Mouse (Mus musculus): ENCODE data around the gene Naa20. TPM values are rescaled to one million over a fixed set of nuclear protein-coding genes. Genes with fewer than 3 reads are reported as not detected.

Naa20 gene
- polyA plus RNA-seq, 1 experiment from 2014 or later = 118 TPM

DNA sequence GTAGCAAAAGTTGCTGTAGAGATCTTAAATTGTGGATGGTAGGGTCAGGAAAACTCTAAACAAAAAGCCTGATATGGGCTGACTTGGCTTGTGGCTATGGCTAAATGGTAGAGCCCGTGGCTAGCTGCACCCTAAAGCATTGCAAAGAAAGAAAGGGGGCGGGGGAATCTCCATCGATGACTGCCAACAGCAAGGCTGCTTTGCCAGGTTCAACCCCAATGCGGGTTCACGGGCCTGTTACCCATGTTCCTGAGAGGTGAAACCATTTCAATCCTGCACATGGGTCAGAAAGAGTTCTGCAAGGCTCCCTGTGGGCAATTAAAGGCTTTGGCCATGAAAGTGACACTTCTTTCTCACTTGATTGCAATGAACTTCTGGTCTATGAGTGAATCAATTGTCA, 20.0 kb upstream of the Naa20 start:
- Histone ChIP-seq H3K9ac (replicated peaks; ENCODE audit: low read depth) (no peak overlapping the region), H3K4me1 (ENCODE audit: insufficient read depth, low read depth, low read length) (peaks cover 3% of the 10 kb centered on the region; the same call in 1 of the 2 replicates), H3K9me3 (ENCODE audit: low read length) (no peaks in the 10 kb centered on the region), H3K36me3 (ENCODE audit: insufficient read depth, low read length) (peaks cover 70% of the 10 kb centered on the region), H3K27ac (ENCODE audit: low read length) (0 out of 2 replicates have a peak overlapping the region, but pooled peaks have one; percentile 11), H3K27me3 (replicated peaks; ENCODE audit: insufficient read depth, low read length) (no peaks in the 10 kb centered on the region), H3K4me2 (replicated peaks; ENCODE audit: low read depth, low read length) (no peak overlapping the region), H3K4me3 (ENCODE audit: low read depth, low read length) (no peak overlapping the region)
- TF ChIP-seq CTCF (IDR thresholded peaks at IDR 0.05) (no peak), EP300 (IDR thresholded peaks at IDR 0.05) (no peak)
- DNase-seq (ENCODE audit: low spot score) (peak; percentile 4), ATAC-seq (no peak)
- 71% methylated on average over 5 of the region's 5 CpGs for WGBS

DNA sequence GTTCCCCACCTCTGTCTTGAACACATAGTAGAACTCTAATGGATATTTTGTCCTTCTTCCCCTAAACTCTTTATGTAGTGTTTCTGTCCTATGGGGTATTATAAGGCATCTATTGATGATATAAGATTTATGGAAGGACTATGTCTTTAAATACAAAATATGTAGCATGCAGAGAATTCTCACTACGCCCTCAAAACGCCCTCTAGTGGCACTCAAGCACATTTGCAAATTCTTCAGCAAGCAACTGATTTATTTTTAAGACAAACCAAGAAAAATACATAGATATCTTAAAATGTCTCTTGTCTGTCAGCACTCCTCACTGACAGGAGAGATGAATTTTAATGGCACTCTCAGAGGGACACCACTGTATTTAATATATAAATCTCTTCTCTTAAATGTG, 19.5 kb upstream of the Naa20 start:
- ATAC-seq (no peak), DNase-seq (ENCODE audit: low spot score) (peak; percentile 66)
- Histone ChIP-seq H3K27me3 (replicated peaks; ENCODE audit: insufficient read depth, low read length) (no peaks in the 10 kb centered on the region), H3K4me2 (replicated peaks; ENCODE audit: low read depth, low read length) (no peak overlapping the region), H3K9ac (replicated peaks; ENCODE audit: low read depth) (no peak overlapping the region), H3K27ac (ENCODE audit: low read length) (0 out of 2 replicates have a peak overlapping the region, but pooled peaks have one; percentile 11), H3K4me1 (ENCODE audit: insufficient read depth, low read depth, low read length) (peaks cover 3% of the 10 kb centered on the region; the same call in 1 of the 2 replicates), H3K9me3 (ENCODE audit: low read length) (no peaks in the 10 kb centered on the region), H3K36me3 (ENCODE audit: insufficient read depth, low read length) (peaks cover 66% of the 10 kb centered on the region), H3K4me3 (ENCODE audit: low read depth, low read length) (no peak overlapping the region)
- 9% methylated on average over 2 of the region's 2 CpGs for WGBS
- TF ChIP-seq CTCF (IDR thresholded peaks at IDR 0.05) (peak; percentile 76), EP300 (IDR thresholded peaks at IDR 0.05) (peak; percentile 35; the same call in 1 of the 2 replicates)

DNA sequence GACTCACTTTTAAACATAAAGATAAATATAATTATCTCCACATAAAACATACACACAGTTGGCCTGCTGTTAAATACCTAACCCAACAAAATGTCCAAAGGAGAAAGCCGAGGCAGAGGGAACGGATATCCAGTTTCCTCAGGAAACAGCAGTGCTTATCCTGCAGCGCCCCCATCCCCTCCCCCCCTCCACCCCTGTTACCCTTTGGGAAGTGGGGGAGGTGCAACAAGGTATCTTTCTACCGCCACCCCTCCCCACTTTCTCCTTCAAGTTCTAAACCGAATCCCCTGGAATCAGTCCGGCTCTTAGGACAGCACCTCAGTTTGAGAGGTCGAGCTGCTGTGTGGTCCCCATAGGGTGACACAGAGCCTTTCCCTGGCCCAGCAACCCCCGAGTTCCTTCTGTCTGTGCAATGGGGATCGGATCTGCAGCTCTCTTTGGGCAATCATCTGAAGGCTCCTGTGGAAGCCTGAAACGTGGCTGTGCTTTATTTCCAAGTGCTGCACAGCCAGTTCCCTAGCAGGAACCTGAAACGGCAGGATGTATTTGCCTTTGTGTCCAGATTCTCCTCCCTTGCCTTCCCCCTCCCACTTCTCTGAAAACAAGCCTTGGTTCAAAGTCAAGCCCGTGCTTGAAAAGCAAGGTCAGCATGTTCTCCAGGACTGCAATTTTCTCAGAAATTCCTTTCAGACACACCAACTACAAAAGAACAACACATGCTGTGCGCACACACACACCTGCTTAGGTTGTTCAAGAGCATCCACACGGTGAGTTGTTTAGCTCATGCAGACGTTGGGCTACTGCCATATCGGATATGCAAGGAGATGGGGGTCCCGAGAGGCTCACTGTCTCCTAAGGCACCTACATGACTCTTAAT, 17.6 kb upstream of the Naa20 start:
- H3K27me3 ChIP-seq (replicated peaks; ENCODE audit: insufficient read depth, low read length) = no peaks in the 10 kb centered on the region
- peaks cover 14% of the 10 kb centered on the region; the same call in 1 of the 2 replicates for H3K4me1 ChIP-seq (ENCODE audit: insufficient read depth, low read depth, low read length)
- H3K36me3 ChIP-seq (ENCODE audit: insufficient read depth, low read length) = peaks cover 48% of the 10 kb centered on the region
- TF ChIP-seq CTCF (IDR thresholded peaks at IDR 0.05) (no peak), EP300 (IDR thresholded peaks at IDR 0.05) (no peak)
- no peak overlapping the region for H3K9ac ChIP-seq (replicated peaks; ENCODE audit: low read depth)
- peak overlapping the region; percentile 71; the same call in 1 of the 2 replicates for H3K27ac ChIP-seq (ENCODE audit: low read length)
- DNase-seq (ENCODE audit: low spot score) = peak; percentile 27
- WGBS = 31% methylated on average over 17 of the region's 17 CpGs
- no peak overlapping the region for H3K4me3 ChIP-seq (ENCODE audit: low read depth, low read length)
- no peaks in the 10 kb centered on the region for H3K9me3 ChIP-seq (ENCODE audit: low read length)
- no peak overlapping the region for H3K4me2 ChIP-seq (replicated peaks; ENCODE audit: low read depth, low read length)
- no peak for ATAC-seq

- Histone ChIP-seq H3K9me3 (ENCODE audit: low read length) (no peaks in the 10 kb centered on the region), H3K4me3 (ENCODE audit: low read depth, low read length) (no peak overlapping the region), H3K4me2 (replicated peaks; ENCODE audit: low read depth, low read length) (no peak overlapping the region), H3K4me1 (ENCODE audit: insufficient read depth, low read depth, low read length) (peaks cover 17% of the 10 kb centered on the region; the same call in 1 of the 2 replicates), H3K36me3 (ENCODE audit: insufficient read depth, low read length) (peaks cover 44% of the 10 kb centered on the region), H3K9ac (replicated peaks; ENCODE audit: low read depth) (no peak overlapping the region), H3K27ac (ENCODE audit: low read length) (peak overlapping the region; percentile 71), H3K27me3 (replicated peaks; ENCODE audit: insufficient read depth, low read length) (no peaks in the 10 kb centered on the region)
- TF ChIP-seq EP300 (IDR thresholded peaks at IDR 0.05) = peak; percentile 43
- no peak for TF ChIP-seq CTCF (IDR thresholded peaks at IDR 0.05)
- WGBS = 38% methylated on average over 14 of the region's 14 CpGs
- peak; percentile 72 for DNase-seq (ENCODE audit: low spot score)
- ATAC-seq = peak; percentile 36
Measured at GRCm38 (mm10) chr2:145884913-145885785, 16.8 kb upstream of the Naa20 start.

GRCm38 (mm10) chr2:145887937-145888765, 13.7 kb upstream of the Naa20 start:
- H3K27me3 ChIP-seq (replicated peaks; ENCODE audit: insufficient read depth, low read length) = no peaks in the 10 kb centered on the region
- peaks cover 36% of the 10 kb centered on the region for H3K36me3 ChIP-seq (ENCODE audit: insufficient read depth, low read length)
- H3K4me2 ChIP-seq (replicated peaks; ENCODE audit: low read depth, low read length) = no peak overlapping the region
- ATAC-seq (peak; percentile 82), DNase-seq (ENCODE audit: low spot score) (peak; percentile 91)
- peak overlapping the region; percentile 83 for H3K27ac ChIP-seq (ENCODE audit: low read length)
- H3K9me3 ChIP-seq (ENCODE audit: low read length) = no peaks in the 10 kb centered on the region
- peak; percentile 80 for TF ChIP-seq CTCF (IDR thresholded peaks at IDR 0.05)
- TF ChIP-seq EP300 (IDR thresholded peaks at IDR 0.05) = peak; percentile 49
- peaks cover 17% of the 10 kb centered on the region; the same call in 1 of the 2 replicates for H3K4me1 ChIP-seq (ENCODE audit: insufficient read depth, low read depth, low read length)
- H3K4me3 ChIP-seq (ENCODE audit: low read depth, low read length) = no peak overlapping the region
- WGBS = 41% methylated on average over 14 of the region's 14 CpGs
- no peak overlapping the region for H3K9ac ChIP-seq (replicated peaks; ENCODE audit: low read depth)

All from lung, postnatal 0 days (tissue).